Mouse (Mus musculus): ENCODE measurements around the gene Gm4767. TPM values are rescaled to one million over a fixed set of nuclear protein-coding genes. Genes with fewer than 3 reads are reported as not detected.

Gene Gm4767
- polyA plus RNA-seq (2014; fragmentation: Illumina TruSeq; extraction: RNeasy Lipid Tissue Mini Kit (QIAGEN cat#74804); ENCODE audit: insufficient read depth, low read depth, low replicate concordance), result 0.68 TPM

GRCm38 (mm10) chr10:81811899-81812298 lies at the start of gene Gm4767:
Gene Gm4767, plus strand, starts transcription at chr10:81812186.

GRCm38 (mm10) chr10:81770506-81771403 lies 41.2 kb upstream of the Gm4767 start, which contains the start of gene Gm3055:
Gene Gm3055, minus strand, starts transcription at chr10:81771161.

GRCm38 (mm10) chr10:81863409-81864407 lies 51.7 kb downstream of the Gm4767 start, which contains the start of gene Gm32687:
Gene Gm32687, plus strand, starts transcription at chr10:81863934.

Other genes with a start within 250 kb of the Gm4767 start
- 19.7 TPM for gene Tle2, start 237.6 kb upstream of the Gm4767 start, polyA plus RNA-seq (2014; fragmentation: Illumina TruSeq; extraction: RNeasy Lipid Tissue Mini Kit (QIAGEN cat#74804); ENCODE audit: insufficient read depth, low read depth, low replicate concordance)
- gene Tle6, start 211.1 kb upstream of the Gm4767 start, polyA plus RNA-seq (2014; fragmentation: Illumina TruSeq; extraction: RNeasy Lipid Tissue Mini Kit (QIAGEN cat#74804); ENCODE audit: insufficient read depth, low read depth, low replicate concordance), result 12.4 TPM
- 0.50 TPM for gene BC025920, start 205.9 kb upstream of the Gm4767 start, polyA plus RNA-seq (2014; fragmentation: Illumina TruSeq; extraction: RNeasy Lipid Tissue Mini Kit (QIAGEN cat#74804); ENCODE audit: insufficient read depth, low read depth, low replicate concordance)
- gene Sirt6, start 184.4 kb upstream of the Gm4767 start, polyA plus RNA-seq (2014; fragmentation: Illumina TruSeq; extraction: RNeasy Lipid Tissue Mini Kit (QIAGEN cat#74804); ENCODE audit: insufficient read depth, low read depth, low replicate concordance), result 5.9 TPM
- gene Ankrd24, start 183.6 kb upstream of the Gm4767 start, polyA plus RNA-seq (2014; fragmentation: Illumina TruSeq; extraction: RNeasy Lipid Tissue Mini Kit (QIAGEN cat#74804); ENCODE audit: insufficient read depth, low read depth, low replicate concordance), result 8.1 TPM
- gene Gm10778, start 163.1 kb upstream of the Gm4767 start, polyA plus RNA-seq (2014; fragmentation: Illumina TruSeq; extraction: RNeasy Lipid Tissue Mini Kit (QIAGEN cat#74804); ENCODE audit: insufficient read depth, low read depth, low replicate concordance), result 2.7 TPM
- gene Zfp433, start 107.4 kb upstream of the Gm4767 start, polyA plus RNA-seq (2014; fragmentation: Illumina TruSeq; extraction: RNeasy Lipid Tissue Mini Kit (QIAGEN cat#74804); ENCODE audit: insufficient read depth, low read depth, low replicate concordance), result 5.8 TPM
- gene Gm3055, start 41.0 kb upstream of the Gm4767 start, polyA plus RNA-seq (2014; fragmentation: Illumina TruSeq; extraction: RNeasy Lipid Tissue Mini Kit (QIAGEN cat#74804); ENCODE audit: insufficient read depth, low read depth, low replicate concordance), result 2.0 TPM
- gene Gm32687, start 51.7 kb downstream of the Gm4767 start, polyA plus RNA-seq (2014; fragmentation: Illumina TruSeq; extraction: RNeasy Lipid Tissue Mini Kit (QIAGEN cat#74804); ENCODE audit: insufficient read depth, low read depth, low replicate concordance), result 1.8 TPM
- gene Zfp781, start 118.3 kb downstream of the Gm4767 start, polyA plus RNA-seq (2014; fragmentation: Illumina TruSeq; extraction: RNeasy Lipid Tissue Mini Kit (QIAGEN cat#74804); ENCODE audit: insufficient read depth, low read depth, low replicate concordance), result 1.3 TPM
- 3.5 TPM for gene Zfp873, start 235.9 kb downstream of the Gm4767 start, polyA plus RNA-seq (2014; fragmentation: Illumina TruSeq; extraction: RNeasy Lipid Tissue Mini Kit (QIAGEN cat#74804); ENCODE audit: insufficient read depth, low read depth, low replicate concordance)